28 mouse cellular contexts compared by ENCODE assay signal in genomic region chr10:95112837-95113388, GRCm38 (mm10).
DNase-seq lines count a peak whose midpoint lies in the region; ATAC-seq and TF ChIP-seq lines count a peak whose summit lies in the region.
"Had no signal": no experiment of that assay in that cellular context is flagged by ENCODE, and none has a peak within 500 bp of the region (broad histone marks: within the 10 kb centered on the region; RNA-seq: fewer than 3 reads in every experiment).

No protein-coding gene starts in this region.

- no peak for DNase-seq in kidney, adult 2 months
- peak; percentile 22 for DNase-seq in WW6 (ENCODE audit: low read depth, low spot score)
- DNase-seq in induced T-regulatory cell, adult 2 months (ENCODE audit: low read depth) = peak; percentile 19
- no peak for DNase-seq in gastrocnemius, postnatal 4 days (ENCODE audit: low spot score in 2 of 2)
- DNase-seq in thymus, postnatal 14 days = no peak
- DNase-seq: adrenal gland, adult 8-10 months; cerebellum, adult 18-20 months; cerebellum, postnatal 25 days; gastrocnemius, adult 2 months; heart, postnatal 10 days; liver, embryonic 13.5 days had no signal

- peaks cover 12% of the 10 kb centered on the region; the same call in 1 of the 2 replicates for H3K4me1 ChIP-seq in kidney, embryonic 15.5 days
- peaks cover 14% of the 10 kb centered on the region for H3K4me1 ChIP-seq in kidney, adult 2 months (ENCODE audit: control insufficient read depth, insufficient read depth, low read length)
- peaks cover 30% of the 10 kb centered on the region for H3K4me1 ChIP-seq in limb, embryonic 12.5 days (replicated peaks)
- H3K4me1 ChIP-seq: liver, embryonic 13.5 days had no signal

- H3K27ac ChIP-seq in kidney, embryonic 15.5 days = no peak overlapping the region
- no peak overlapping the region for H3K27ac ChIP-seq in kidney, adult 2 months (ENCODE audit: insufficient read depth, low read depth, low read length)
- 0 out of 2 replicates have a peak overlapping the region, but pooled peaks have one; percentile 7 for H3K27ac ChIP-seq in limb, embryonic 12.5 days
- H3K27ac ChIP-seq: embryonic facial prominence, embryonic 13.5 days; forebrain, embryonic 13.5 days; gastrocnemius, adult 2 months; layer of hippocampus, adult 2 months; limb, embryonic 13.5 days; liver, embryonic 13.5 days; lung, embryonic 15.5 days; macrophage; neural tube, embryonic 13.5 days; stomach, postnatal 0 days had no signal

- 24% methylated on average over 9 of the region's 9 CpGs for WGBS in kidney, embryonic 15.5 days
- 57% methylated on average over 9 of the region's 9 CpGs for WGBS in kidney, adult 2 months
- WGBS in limb, embryonic 12.5 days = 12% methylated on average over 9 of the region's 9 CpGs

- peak; percentile 29; the same call in 1 of the 2 replicates for ATAC-seq in kidney, embryonic 15.5 days (replicated peaks; ENCODE audit: low FRiP score)
- ATAC-seq in limb, embryonic 12.5 days (ENCODE audit: insufficient number of reproducible peaks, insufficient read depth, low FRiP score, low TSS enrichment, low read depth) = no peak
- ATAC-seq: forebrain, embryonic 13.5 days; midbrain, embryonic 16.5 days; Patski had no signal

- H3K9ac ChIP-seq in kidney, embryonic 15.5 days = no peak overlapping the region
- no peak overlapping the region for H3K9ac ChIP-seq in limb, embryonic 12.5 days (replicated peaks)
- H3K9ac ChIP-seq: embryonic facial prominence, embryonic 13.5 days; forebrain, embryonic 13.5 days; heart, embryonic 12.5 days; limb, embryonic 13.5 days; liver, embryonic 13.5 days; lung, embryonic 15.5 days; neural tube, embryonic 13.5 days had no signal

- no peaks in the 10 kb centered on the region for H3K27me3 ChIP-seq in kidney, embryonic 15.5 days
- no peaks in the 10 kb centered on the region for H3K27me3 ChIP-seq in kidney, adult 2 months (replicated peaks; ENCODE audit: control insufficient read depth, insufficient read depth, low read length)
- no peaks in the 10 kb centered on the region; the same call in 1 of the 2 replicates for H3K27me3 ChIP-seq in limb, embryonic 12.5 days
- H3K27me3 ChIP-seq: CH12.LX; embryonic facial prominence, embryonic 13.5 days; forebrain, embryonic 13.5 days; heart, embryonic 12.5 days; limb, embryonic 13.5 days; liver, embryonic 13.5 days; lung, embryonic 15.5 days; neural tube, embryonic 13.5 days; Patski had no signal

- H3K9me3 ChIP-seq in kidney, embryonic 15.5 days (replicated peaks) = no peaks in the 10 kb centered on the region
- H3K9me3 ChIP-seq in limb, embryonic 12.5 days = 0 out of 2 replicates have a peak, but pooled peaks cover 4% of the 10 kb centered on the region
- H3K9me3 ChIP-seq: embryonic facial prominence, embryonic 13.5 days; forebrain, embryonic 13.5 days; G1E; heart, embryonic 12.5 days; limb, embryonic 13.5 days; liver, embryonic 13.5 days; lung, embryonic 15.5 days; neural tube, embryonic 13.5 days had no signal

- TF ChIP-seq CTCF in kidney, adult 2 months (conservative IDR thresholded peaks at IDR 0.05; ENCODE audit: insufficient read depth, insufficient read length, low read depth, low read length) = no peak

- no peak for TF ChIP-seq POLR2A in kidney, adult 2 months (IDR thresholded peaks at IDR 0.05; ENCODE audit: low read depth, low read length)

- no peak overlapping the region for H3K4me3 ChIP-seq in kidney, embryonic 15.5 days (replicated peaks)
- H3K4me3 ChIP-seq in kidney, adult 2 months (ENCODE audit: insufficient read depth, low read depth, low read length) = no peak overlapping the region
- no peak overlapping the region for H3K4me3 ChIP-seq in limb, embryonic 12.5 days (replicated peaks)
- H3K4me3 ChIP-seq: embryonic facial prominence, embryonic 13.5 days; erythroblast, embryonic 14.5 days; forebrain, embryonic 13.5 days; gastrocnemius, adult 2 months; heart, embryonic 12.5 days; layer of hippocampus, adult 2 months; limb, embryonic 13.5 days; liver, embryonic 13.5 days; lung, embryonic 15.5 days; myocyte; neural tube, embryonic 13.5 days had no signal

- H3K4me2 ChIP-seq in kidney, embryonic 15.5 days = no peak overlapping the region
- no peak overlapping the region for H3K4me2 ChIP-seq in limb, embryonic 12.5 days
- H3K4me2 ChIP-seq: embryonic facial prominence, embryonic 13.5 days; forebrain, embryonic 13.5 days; heart, embryonic 12.5 days; limb, embryonic 13.5 days; liver, embryonic 13.5 days; lung, embryonic 15.5 days; neural tube, embryonic 13.5 days had no signal

- H3K36me3 ChIP-seq in kidney, embryonic 15.5 days = no peaks in the 10 kb centered on the region
- no peaks in the 10 kb centered on the region for H3K36me3 ChIP-seq in kidney, adult 2 months (ENCODE audit: control insufficient read depth, insufficient read depth, low read length)
- no peaks in the 10 kb centered on the region for H3K36me3 ChIP-seq in limb, embryonic 12.5 days
- H3K36me3 ChIP-seq: embryonic facial prominence, embryonic 13.5 days; G1E; heart, embryonic 12.5 days; limb, embryonic 13.5 days; liver, embryonic 13.5 days; lung, embryonic 15.5 days; neural tube, embryonic 13.5 days had no signal

Comparison
In these comparisons a context has a peak if more than half of its experiments do, and no peak if none do; other contexts are left out.
1. DNase-seq: peak in WW6 (single experiment) and induced T-regulatory cell, adult 2 months (single experiment); none in kidney, adult 2 months (single experiment), gastrocnemius, postnatal 4 days (0 of 2) and thymus, postnatal 14 days (single experiment).